Mouse (Mus musculus) lung, embryonic 14.5 days (tissue): ENCODE data around the gene Amd1. TPM values are rescaled to one million over a fixed set of nuclear protein-coding genes. Genes with fewer than 3 reads are reported as not detected.
"Not testable (repeated sequence)": the region's sequence is repeated elsewhere in the genome, so short reads cannot be mapped to it uniquely, and the experiment has no call there.

Experiments
- ATAC-seq: fragments of 200-750 bp; cut with Nextera tagmentation; 2 replicates; pipeline ENCODE4 v1.8.0; 2017; ENCODE audit warnings: mild to moderate bottlenecking, moderate TSS enrichment, moderate library complexity; ENCODE audit not compliant: insufficient read depth
- DNase-seq: peaks from one replicate; pipeline ENCODE4 v3.0.0-alpha.2; 2015
- H3K27ac ChIP-seq: fragments of 300-500 bp; sonication (generic); 2 replicates; pipeline ENCODE4 v1.5.1; 2014; ENCODE audit warnings: low read depth, mild to moderate bottlenecking, moderate library complexity
- H3K27me3 ChIP-seq: fragments of 300-500 bp; sonication (generic); 2 replicates; pipeline ENCODE4 v1.6.1; 2014; ENCODE audit warnings: low read length, control low read depth; ENCODE audit not compliant: insufficient read depth
- H3K36me3 ChIP-seq: fragments of 300-500 bp; sonication (generic); 2 replicates; pipeline ENCODE4 v1.6.1; 2014; ENCODE audit warnings: control low read depth; ENCODE audit not compliant: insufficient read depth
- H3K4me1 ChIP-seq: fragments of 300-500 bp; sonication (generic); 2 replicates; pipeline ENCODE4 v1.6.1; 2014; ENCODE audit warnings: antibody characterized with exemption, control low read depth; ENCODE audit not compliant: insufficient read depth
- H3K4me2 ChIP-seq: fragments of 300-500 bp; sonication (generic); 2 replicates; pipeline ENCODE4 v1.6.1; 2014; ENCODE audit warnings: mild to moderate bottlenecking
- H3K4me3 ChIP-seq: fragments of 300-500 bp; sonication (generic); 2 replicates; pipeline ENCODE4 v1.5.1; 2014; ENCODE audit warnings: low read depth, low read length
- H3K9ac ChIP-seq: fragments of 300-500 bp; sonication (generic); 2 replicates; pipeline ENCODE4 v1.6.1; 2014
- H3K9me3 ChIP-seq: fragments of 300-500 bp; sonication (generic); 2 replicates; pipeline ENCODE4 v1.6.1; 2016; ENCODE audit warnings: low read depth, low read length, control low read depth
- CTCF ChIP-seq: IDR thresholded peaks from 2 replicates; pipeline ENCODE4 v1.5.1; 2016; ENCODE audit warnings: antibody characterized with exemption, low read depth
- WGBS: fragments of 180-500 bp; shearing (Covaris S2); extraction: QIAGEN DNeasy Blood & Tissue Kit; methylation state at CpG from one replicate; pipeline ENCODE4 v1.1.7; 2014; 5-methylcytosine and 5-hydroxymethylcytosine counted together
- polyA plus RNA-seq: library from polyadenylated mRNA; unstranded; fragments of >200 nt; fragmentation: Nextera tagmentation; extraction: Ambion mirVana; gene quantifications from 2 replicates; pipeline ENCODE4 v1.2.1, GENCODE M21; 2014

Gene Amd1
- polyA plus RNA-seq, 1 experiment from 2014 or later, result 82.0 TPM

DNA sequence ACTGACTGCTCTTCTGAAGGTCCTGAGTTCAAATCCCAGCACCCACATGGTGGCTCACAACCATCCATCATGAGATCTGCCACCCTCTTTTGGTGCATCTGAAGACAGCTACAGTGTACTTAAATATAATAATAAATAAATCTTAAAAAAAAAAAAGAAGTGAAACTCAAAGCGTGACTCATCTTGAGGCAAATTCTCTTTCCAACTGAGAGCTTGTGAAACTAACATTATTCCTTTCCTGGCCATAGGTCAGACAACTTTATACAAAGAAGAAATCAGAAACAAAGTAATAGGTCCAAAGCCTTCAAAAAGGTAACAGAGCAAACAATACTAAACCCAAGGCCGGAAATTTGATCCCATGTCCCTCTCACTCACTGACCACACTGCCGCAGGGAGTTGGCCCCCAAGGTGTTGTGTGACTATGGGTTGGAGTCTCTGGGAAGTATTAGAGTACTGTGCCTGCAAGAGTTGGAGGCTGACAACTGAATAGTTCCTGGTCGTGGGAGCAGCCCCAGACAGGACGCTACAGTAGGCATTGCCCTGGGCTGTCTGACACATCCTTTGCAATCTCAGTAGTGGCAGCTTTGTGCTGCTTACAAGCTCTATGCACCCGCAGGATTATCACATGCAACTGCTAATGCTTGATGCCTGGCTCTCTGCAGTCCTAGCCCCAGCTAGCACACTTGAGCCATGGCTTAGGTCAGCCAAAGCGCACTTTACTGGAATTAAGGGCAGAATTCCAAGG is 15.0 kb upstream of the Amd1 start:
- Histone ChIP-seq H3K4me3 (no peak overlapping the region), H3K4me1 (no peaks in the 10 kb centered on the region), H3K9me3 (no peaks in the 10 kb centered on the region), H3K9ac (no peak overlapping the region), H3K27me3 (no peaks in the 10 kb centered on the region), H3K4me2 (no peak overlapping the region), H3K27ac (no peak overlapping the region), H3K36me3 (no peaks in the 10 kb centered on the region)
- 29% methylated on average over 7 of the region's 7 CpGs for WGBS
- DNase-seq (no peak), ATAC-seq (no peak)
- TF ChIP-seq CTCF, result no peak

GRCm38 (mm10) chr10:40312781-40313180 is 10.8 kb upstream of the Amd1 start:
- no peak overlapping the region for H3K9ac ChIP-seq
- WGBS, result 50% methylated on average over 4 of the region's 4 CpGs
- H3K27me3 ChIP-seq, result no peaks in the 10 kb centered on the region
- no peaks in the 10 kb centered on the region for H3K9me3 ChIP-seq
- H3K4me1 ChIP-seq, result no peaks in the 10 kb centered on the region
- no peak for TF ChIP-seq CTCF
- H3K27ac ChIP-seq, result no peak overlapping the region
- H3K36me3 ChIP-seq, result no peaks in the 10 kb centered on the region
- no peak overlapping the region for H3K4me2 ChIP-seq
- ATAC-seq (no peak), DNase-seq (no peak)
- H3K4me3 ChIP-seq, result no peak overlapping the region

GRCm38 (mm10) chr10:40309884-40310635 is 8.1 kb upstream of the Amd1 start:
- Histone ChIP-seq H3K9me3 (peaks cover 4% of the 10 kb centered on the region; the same call in 1 of the 2 replicates), H3K4me3 (no peak overlapping the region), H3K4me1 (no peaks in the 10 kb centered on the region), H3K4me2 (no peak overlapping the region), H3K27ac (no peak overlapping the region), H3K9ac (no peak overlapping the region), H3K27me3 (no peaks in the 10 kb centered on the region), H3K36me3 (no peaks in the 10 kb centered on the region)
- 55% methylated on average over 6 of the region's 6 CpGs for WGBS
- DNase-seq, result peak; percentile 50
- no peak for TF ChIP-seq CTCF
- no peak for ATAC-seq

DNA sequence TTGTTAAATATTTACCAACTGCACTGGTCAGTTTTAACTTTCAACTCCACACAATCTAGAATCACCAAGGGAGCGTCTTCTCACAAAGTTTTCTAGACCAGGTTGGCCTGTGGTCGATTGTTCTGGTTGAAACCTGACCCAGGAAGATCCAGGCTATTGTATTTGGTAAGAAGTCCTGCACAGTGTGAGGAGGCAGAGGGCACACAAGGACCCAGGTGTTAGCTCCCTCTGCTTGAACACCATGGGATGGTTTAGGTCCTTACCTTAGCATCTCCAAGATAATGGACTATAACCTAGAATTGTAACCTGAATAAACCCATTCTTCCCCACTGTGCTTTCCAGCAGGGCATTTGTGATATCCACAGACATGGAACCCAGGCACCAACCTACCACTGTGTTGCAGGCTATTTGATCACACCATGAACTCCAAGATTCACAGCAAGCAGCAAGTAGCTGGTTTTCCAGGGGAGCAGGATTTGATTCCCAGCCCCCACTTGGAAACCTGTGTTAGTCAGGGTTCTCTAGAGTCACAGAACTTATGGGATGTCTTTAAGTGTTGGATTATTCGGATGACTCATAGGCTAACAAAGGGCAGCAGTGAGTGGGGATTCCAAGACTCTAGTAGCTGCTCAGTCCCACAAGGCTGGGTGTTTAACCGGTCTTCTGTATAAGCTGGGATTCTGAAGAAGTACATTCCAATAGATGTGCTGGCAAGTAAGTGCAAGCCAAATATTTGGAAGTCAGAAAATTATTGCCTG is 6.0 kb upstream of the Amd1 start:
- Histone ChIP-seq H3K36me3 (no peaks in the 10 kb centered on the region), H3K4me3 (no peak overlapping the region), H3K4me1 (no peaks in the 10 kb centered on the region), H3K27ac (no peak overlapping the region), H3K9ac (no peak overlapping the region), H3K27me3 (no peaks in the 10 kb centered on the region), H3K4me2 (no peak overlapping the region), H3K9me3 (peaks cover 4% of the 10 kb centered on the region; the same call in 1 of the 2 replicates)
- 52% methylated on average over 4 of the region's 4 CpGs for WGBS
- TF ChIP-seq CTCF, result no peak
- ATAC-seq, result 0 out of 2 replicates have a peak, but pooled peaks have one; percentile 47
- DNase-seq, result peak; percentile 24

- H3K27ac ChIP-seq, result no peak overlapping the region
- peaks cover 4% of the 10 kb centered on the region; the same call in 1 of the 2 replicates for H3K9me3 ChIP-seq
- no peaks in the 10 kb centered on the region for H3K27me3 ChIP-seq
- peak; percentile 29 for TF ChIP-seq CTCF
- H3K4me2 ChIP-seq, result no peak overlapping the region
- 84% methylated on average over 1 of the region's 1 CpGs for WGBS
- no peak overlapping the region for H3K4me3 ChIP-seq
- H3K36me3 ChIP-seq, result no peaks in the 10 kb centered on the region
- no peaks in the 10 kb centered on the region for H3K4me1 ChIP-seq
- no peak overlapping the region for H3K9ac ChIP-seq
- DNase-seq, result no peak
- ATAC-seq, result no peak
Measured at GRCm38 (mm10) chr10:40305989-40306388, 4.0 kb upstream of the Amd1 start.

DNA sequence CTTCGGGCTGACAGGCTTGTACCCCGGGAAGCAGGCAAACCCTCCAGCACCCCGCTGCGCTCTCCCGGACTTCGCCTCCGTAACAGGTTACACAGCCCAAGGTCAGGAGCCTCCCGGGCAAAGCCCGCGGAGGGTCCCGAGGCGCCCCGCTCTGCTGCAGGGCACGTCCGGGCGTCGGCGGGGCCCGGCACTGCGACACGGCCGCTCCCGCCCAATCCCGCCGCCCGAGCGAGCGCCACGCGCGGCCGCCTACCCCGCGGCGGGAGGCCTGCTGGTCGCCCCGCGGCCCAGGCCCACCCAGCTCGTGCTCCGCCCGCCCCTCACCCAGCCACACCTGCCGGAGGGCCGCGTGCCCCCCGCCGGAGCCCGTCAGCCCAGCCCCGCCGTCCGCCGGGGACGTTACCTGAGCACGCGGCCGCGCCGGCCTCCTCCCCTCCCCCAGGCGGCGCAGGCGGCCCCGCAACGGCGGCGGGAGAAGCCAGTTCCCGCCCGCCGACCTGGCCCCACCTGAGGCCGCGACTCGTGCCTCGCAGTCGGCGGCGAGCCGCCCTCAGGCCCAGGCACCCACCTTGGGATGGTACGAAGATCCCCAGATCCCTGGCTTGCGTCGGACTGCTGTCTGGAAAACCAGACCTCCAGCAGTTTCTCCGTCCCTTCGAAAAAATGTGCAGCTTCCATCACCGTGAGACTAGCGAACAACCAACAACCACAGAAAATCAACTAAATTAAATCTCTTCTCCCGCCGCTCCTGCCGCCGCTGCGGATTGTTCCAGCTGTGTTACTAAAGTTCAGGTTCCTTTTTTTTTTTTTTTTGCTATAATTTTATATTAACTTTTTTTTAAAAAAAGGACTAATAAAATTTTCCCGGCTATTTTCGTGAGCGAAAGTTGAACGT is 558 bp downstream of the Amd1 start:
- DNase-seq (peak; percentile 56), ATAC-seq (peak; percentile 28)
- H3K9ac ChIP-seq, result peak overlapping the region; percentile 97
- not testable (repeated sequence) for H3K36me3 ChIP-seq, H3K9me3 ChIP-seq, H3K27me3 ChIP-seq
- under 1% methylated on average over 44 of the region's 91 CpGs for WGBS
- peak overlapping the region; percentile 99 for H3K4me3 ChIP-seq
- peak overlapping the region; percentile 75 for H3K4me2 ChIP-seq
- H3K4me1 ChIP-seq, result peaks cover 18% of the 10 kb centered on the region
- peak overlapping the region; percentile 95 for H3K27ac ChIP-seq
